Mouse (Mus musculus): ENCODE measurements around the gene Erbb4. TPM values are rescaled to one million over a fixed set of nuclear protein-coding genes. Genes with fewer than 3 reads are reported as not detected.

The Erbb4 gene
- polyA plus RNA-seq, 1 experiment from 2014 or later, result 0.21 TPM

DNA sequence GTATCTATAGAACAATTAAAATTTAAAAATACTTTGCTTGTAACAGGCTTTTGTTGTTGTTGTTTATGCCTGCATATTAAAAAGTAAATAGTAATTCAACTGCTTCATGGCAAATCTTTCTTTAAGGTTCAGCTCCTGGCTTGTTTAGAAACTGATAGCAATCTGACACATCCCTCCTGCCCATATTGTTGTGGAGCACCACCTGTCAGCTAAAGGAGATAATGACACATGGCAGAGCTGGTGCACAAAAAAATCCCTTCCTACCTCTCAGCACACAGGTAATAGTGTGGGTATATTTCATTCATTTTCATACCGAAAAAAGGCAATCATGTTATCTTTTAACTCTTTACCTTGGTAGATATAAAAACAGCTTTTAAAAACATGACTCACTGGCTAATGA is 18.5 kb downstream of the Erbb4 start:
- Histone ChIP-seq H3K4me3 (ENCODE audit: low read depth, low read length) (no peak overlapping the region), H3K27me3 (ENCODE audit: control insufficient read depth, insufficient read depth, low read length) (no peaks in the 10 kb centered on the region), H3K9me3 (ENCODE audit: control insufficient read depth, low read length) (no peaks in the 10 kb centered on the region), H3K36me3 (ENCODE audit: control insufficient read depth, insufficient read depth, low read length) (no peaks in the 10 kb centered on the region), H3K9ac (ENCODE audit: low read length) (no peak overlapping the region), H3K27ac (replicated peaks; ENCODE audit: low read depth, low read length) (no peak overlapping the region), H3K4me2 (ENCODE audit: low read depth, severe bottlenecking) (no peak overlapping the region), H3K4me1 (ENCODE audit: control insufficient read depth, insufficient read depth, low read length) (no peaks in the 10 kb centered on the region)
- 96% methylated on average over 1 of the region's 1 CpGs for WGBS
- DNase-seq (ENCODE audit: low spot score), result no peak
- no peak for ATAC-seq (ENCODE audit: insufficient number of reproducible peaks, low FRiP score, low TSS enrichment, low read depth)

GRCm38 (mm10) chr1:69085753-69086152 is 22.1 kb downstream of the Erbb4 start:
- ATAC-seq (ENCODE audit: insufficient number of reproducible peaks, low FRiP score, low TSS enrichment, low read depth), result no peak
- no peak overlapping the region for H3K4me2 ChIP-seq (ENCODE audit: low read depth, severe bottlenecking)
- H3K9ac ChIP-seq (ENCODE audit: low read length), result no peak overlapping the region
- H3K4me3 ChIP-seq (ENCODE audit: low read depth, low read length), result no peak overlapping the region
- H3K4me1 ChIP-seq (ENCODE audit: control insufficient read depth, insufficient read depth, low read length), result no peaks in the 10 kb centered on the region
- H3K36me3 ChIP-seq (ENCODE audit: control insufficient read depth, insufficient read depth, low read length), result no peaks in the 10 kb centered on the region
- WGBS, result 79% methylated on average over 6 of the region's 6 CpGs
- no peak overlapping the region for H3K27ac ChIP-seq (replicated peaks; ENCODE audit: low read depth, low read length)
- H3K27me3 ChIP-seq (ENCODE audit: control insufficient read depth, insufficient read depth, low read length), result no peaks in the 10 kb centered on the region
- no peak for DNase-seq (ENCODE audit: low spot score)
- no peaks in the 10 kb centered on the region for H3K9me3 ChIP-seq (ENCODE audit: control insufficient read depth, low read length)

DNA sequence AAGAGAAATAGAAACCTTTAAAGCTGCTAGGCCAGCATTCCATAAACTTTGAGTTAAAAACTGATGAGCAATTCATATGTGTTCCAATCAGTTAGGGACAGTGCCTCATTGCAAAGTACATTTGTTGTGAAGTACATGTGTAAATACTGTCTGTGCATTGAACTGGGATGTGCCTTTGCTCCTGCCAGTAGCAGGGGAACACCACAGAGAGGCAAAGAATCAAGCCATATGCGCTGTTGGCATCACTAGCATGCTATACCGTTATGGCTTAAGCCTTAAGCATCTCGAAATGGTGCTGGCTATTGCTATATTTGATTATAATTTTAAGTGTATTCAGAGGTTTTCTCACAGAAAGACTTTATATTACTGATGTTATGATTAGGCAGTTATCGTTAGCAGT is 58.9 kb downstream of the Erbb4 start:
- DNase-seq (ENCODE audit: low spot score) (no peak), ATAC-seq (ENCODE audit: insufficient number of reproducible peaks, low FRiP score, low TSS enrichment, low read depth) (no peak)
- Histone ChIP-seq H3K9me3 (ENCODE audit: control insufficient read depth, low read length) (no peaks in the 10 kb centered on the region), H3K27ac (replicated peaks; ENCODE audit: low read depth, low read length) (no peak overlapping the region), H3K4me3 (ENCODE audit: low read depth, low read length) (no peak overlapping the region), H3K4me1 (ENCODE audit: control insufficient read depth, insufficient read depth, low read length) (no peaks in the 10 kb centered on the region), H3K9ac (ENCODE audit: low read length) (no peak overlapping the region), H3K27me3 (ENCODE audit: control insufficient read depth, insufficient read depth, low read length) (no peaks in the 10 kb centered on the region), H3K36me3 (ENCODE audit: control insufficient read depth, insufficient read depth, low read length) (no peaks in the 10 kb centered on the region), H3K4me2 (ENCODE audit: low read depth, severe bottlenecking) (no peak overlapping the region)
- 89% methylated on average over 4 of the region's 4 CpGs for WGBS

GRCm38 (mm10) chr1:69046228-69046978 is 61.5 kb downstream of the Erbb4 start:
- no peak for DNase-seq (ENCODE audit: low spot score)
- H3K4me3 ChIP-seq (ENCODE audit: low read depth, low read length), result no peak overlapping the region
- no peaks in the 10 kb centered on the region for H3K4me1 ChIP-seq (ENCODE audit: control insufficient read depth, insufficient read depth, low read length)
- 83% methylated on average over 11 of the region's 11 CpGs for WGBS
- H3K4me2 ChIP-seq (ENCODE audit: low read depth, severe bottlenecking), result no peak overlapping the region
- no peaks in the 10 kb centered on the region for H3K27me3 ChIP-seq (ENCODE audit: control insufficient read depth, insufficient read depth, low read length)
- no peaks in the 10 kb centered on the region for H3K9me3 ChIP-seq (ENCODE audit: control insufficient read depth, low read length)
- ATAC-seq (ENCODE audit: insufficient number of reproducible peaks, low FRiP score, low TSS enrichment, low read depth), result no peak
- no peak overlapping the region for H3K9ac ChIP-seq (ENCODE audit: low read length)
- no peaks in the 10 kb centered on the region for H3K36me3 ChIP-seq (ENCODE audit: control insufficient read depth, insufficient read depth, low read length)
- no peak overlapping the region for H3K27ac ChIP-seq (replicated peaks; ENCODE audit: low read depth, low read length)

DNA sequence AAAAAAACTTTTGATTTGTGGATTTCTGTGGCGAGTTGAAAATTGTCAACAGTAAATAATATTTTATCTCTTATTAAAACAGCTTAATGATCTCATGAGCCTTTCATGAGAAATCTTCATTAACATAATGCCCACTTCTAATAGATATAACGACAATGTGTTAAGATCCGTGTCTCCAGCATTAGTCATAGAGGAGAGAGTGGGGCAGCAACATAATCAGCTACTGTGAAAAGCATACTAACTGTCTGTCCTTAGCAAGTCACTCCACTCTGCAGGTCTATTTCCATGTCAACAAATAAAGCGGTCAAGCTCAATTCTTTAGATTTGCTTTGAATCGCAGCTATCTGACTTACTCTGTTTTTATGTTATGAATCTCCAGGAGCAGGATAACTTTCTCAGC is 80.0 kb downstream of the Erbb4 start:
- 90% methylated on average over 5 of the region's 5 CpGs for whole genome bisulfite sequencing

DNA sequence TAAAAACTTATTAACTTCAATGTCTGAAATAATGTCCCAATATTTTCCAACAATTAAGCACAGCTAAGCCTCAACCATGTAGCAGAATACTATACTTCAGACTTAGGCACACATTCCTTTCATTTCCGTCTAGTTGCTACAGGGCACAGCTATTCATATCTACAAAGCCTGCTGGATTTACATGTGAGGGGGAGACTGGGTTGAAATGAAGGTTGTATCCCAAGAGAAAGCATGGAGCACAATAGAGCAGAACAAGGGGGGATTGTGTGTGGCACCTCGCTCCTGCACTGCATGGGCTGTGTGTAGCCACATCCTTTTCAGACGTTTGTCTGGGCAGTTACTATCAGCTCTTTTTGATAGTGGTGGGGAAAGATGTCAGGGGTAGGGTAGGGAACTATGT is 83.0 kb downstream of the Erbb4 start:
- H3K9me3 ChIP-seq (ENCODE audit: control insufficient read depth, low read length), result no peaks in the 10 kb centered on the region
- no peak overlapping the region for H3K4me3 ChIP-seq (ENCODE audit: low read depth, low read length)
- H3K36me3 ChIP-seq (ENCODE audit: control insufficient read depth, insufficient read depth, low read length), result no peaks in the 10 kb centered on the region
- no peaks in the 10 kb centered on the region for H3K27me3 ChIP-seq (ENCODE audit: control insufficient read depth, insufficient read depth, low read length)
- WGBS, result 65% methylated on average over 3 of the region's 3 CpGs
- H3K27ac ChIP-seq (replicated peaks; ENCODE audit: low read depth, low read length), result no peak overlapping the region
- no peak for DNase-seq (ENCODE audit: low spot score)
- no peak overlapping the region for H3K9ac ChIP-seq (ENCODE audit: low read length)
- no peak overlapping the region for H3K4me2 ChIP-seq (ENCODE audit: low read depth, severe bottlenecking)
- no peaks in the 10 kb centered on the region for H3K4me1 ChIP-seq (ENCODE audit: control insufficient read depth, insufficient read depth, low read length)
- ATAC-seq (ENCODE audit: insufficient number of reproducible peaks, low FRiP score, low TSS enrichment, low read depth), result no peak

More for the DNA sequence above, 80.0 kb downstream of the Erbb4 start:
- Histone ChIP-seq H3K9me3 (ENCODE audit: control insufficient read depth, low read length) (no peaks in the 10 kb centered on the region), H3K4me1 (ENCODE audit: control insufficient read depth, insufficient read depth, low read length) (no peaks in the 10 kb centered on the region), H3K27ac (replicated peaks; ENCODE audit: low read depth, low read length) (no peak overlapping the region), H3K36me3 (ENCODE audit: control insufficient read depth, insufficient read depth, low read length) (no peaks in the 10 kb centered on the region), H3K4me2 (ENCODE audit: low read depth, severe bottlenecking) (no peak overlapping the region), H3K4me3 (ENCODE audit: low read depth, low read length) (no peak overlapping the region), H3K9ac (ENCODE audit: low read length) (no peak overlapping the region), H3K27me3 (ENCODE audit: control insufficient read depth, insufficient read depth, low read length) (no peaks in the 10 kb centered on the region)
- no peak for ATAC-seq (ENCODE audit: insufficient number of reproducible peaks, low FRiP score, low TSS enrichment, low read depth)
- DNase-seq (ENCODE audit: low spot score), result no peak

GRCm38 (mm10) chr1:69023157-69023925 is 84.5 kb downstream of the Erbb4 start:
- H3K36me3 ChIP-seq (ENCODE audit: control insufficient read depth, insufficient read depth, low read length), result no peaks in the 10 kb centered on the region
- no peak overlapping the region for H3K4me2 ChIP-seq (ENCODE audit: low read depth, severe bottlenecking)
- H3K4me3 ChIP-seq (ENCODE audit: low read depth, low read length), result no peak overlapping the region
- no peaks in the 10 kb centered on the region for H3K4me1 ChIP-seq (ENCODE audit: control insufficient read depth, insufficient read depth, low read length)
- H3K9me3 ChIP-seq (ENCODE audit: control insufficient read depth, low read length), result no peaks in the 10 kb centered on the region
- ATAC-seq (ENCODE audit: insufficient number of reproducible peaks, low FRiP score, low TSS enrichment, low read depth) (no peak), DNase-seq (ENCODE audit: low spot score) (no peak)
- 78% methylated on average over 4 of the region's 4 CpGs for WGBS
- no peak overlapping the region for H3K27ac ChIP-seq (replicated peaks; ENCODE audit: low read depth, low read length)
- H3K9ac ChIP-seq (ENCODE audit: low read length), result no peak overlapping the region
- H3K27me3 ChIP-seq (ENCODE audit: control insufficient read depth, insufficient read depth, low read length), result no peaks in the 10 kb centered on the region

- ATAC-seq (ENCODE audit: insufficient number of reproducible peaks, low FRiP score, low TSS enrichment, low read depth), result no peak
- Histone ChIP-seq H3K27ac (replicated peaks; ENCODE audit: low read depth, low read length) (no peak overlapping the region), H3K36me3 (ENCODE audit: control insufficient read depth, insufficient read depth, low read length) (no peaks in the 10 kb centered on the region), H3K4me3 (ENCODE audit: low read depth, low read length) (no peak overlapping the region), H3K4me2 (ENCODE audit: low read depth, severe bottlenecking) (no peak overlapping the region), H3K9ac (ENCODE audit: low read length) (no peak overlapping the region), H3K4me1 (ENCODE audit: control insufficient read depth, insufficient read depth, low read length) (no peaks in the 10 kb centered on the region), H3K27me3 (ENCODE audit: control insufficient read depth, insufficient read depth, low read length) (no peaks in the 10 kb centered on the region), H3K9me3 (ENCODE audit: control insufficient read depth, low read length) (no peaks in the 10 kb centered on the region)
- no peak for DNase-seq (ENCODE audit: low spot score)
- 76% methylated on average over 5 of the region's 5 CpGs for WGBS
These were observed 97.9 kb downstream of the Erbb4 start for GRCm38 (mm10) chr1:69009800-69010505.

All from limb, embryonic 11.5 days (tissue).